Mouse (Mus musculus) ES-E14 (cell line): ENCODE measurements around the gene Kif1c. TPM values are rescaled to one million over a fixed set of nuclear protein-coding genes. Genes with fewer than 3 reads are reported as not detected.

Source experiments
- DNase-seq: peaks from one replicate; pipeline ENCODE4 v3.0.0-alpha.2; 2013; ENCODE audit warnings: low read depth, low spot score
- H3K27ac ChIP-seq: 2 replicates; pipeline ENCODE4 v1.5.1; 2012; ENCODE audit warnings: low read depth, mild to moderate bottlenecking, low read length, moderate library complexity, mixed read lengths; ENCODE audit not compliant: poor library complexity, insufficient read depth, severe bottlenecking
- H3K36me3 ChIP-seq: 2 replicates; pipeline ENCODE4 v1.6.1; 2012; ENCODE audit warnings: mild to moderate bottlenecking, low read length, moderate library complexity, mixed read lengths; ENCODE audit not compliant: control insufficient read depth, poor library complexity, insufficient read depth, severe bottlenecking
- H3K4me1 ChIP-seq, 2 experiments: fragments of 150-350 bp in 1 of 2; sonication (generic) in 1 of 2; 2 replicates each; pipeline ENCODE4 v1.6.1; 2012; ENCODE audit warnings: low read length in 2 of 2, mild to moderate bottlenecking in 1 of 2, mixed read lengths in 1 of 2; ENCODE audit not compliant: control insufficient read depth in 2 of 2, insufficient read depth in 2 of 2, poor library complexity in 1 of 2
- H3K4me3 ChIP-seq, 2 experiments: fragments of 150-350 bp in 1 of 2; sonication (generic) in 1 of 2; 2 replicates each; pipeline ENCODE4 v1.5.1; 2012; ENCODE audit warnings: low read length in 2 of 2, low read depth in 1 of 2, mild to moderate bottlenecking in 1 of 2, mixed read lengths in 1 of 2; ENCODE audit not compliant: insufficient read depth in 1 of 2, poor library complexity in 1 of 2, severe bottlenecking in 1 of 2
- H3K9ac ChIP-seq: 2 replicates; pipeline ENCODE4 v1.6.1; 2012; ENCODE audit warnings: low read depth, mild to moderate bottlenecking, low read length, mixed read lengths; ENCODE audit not compliant: poor library complexity, insufficient read depth, severe bottlenecking
- H3K9me3 ChIP-seq: fragments of 150-350 bp; sonication (generic); 2 replicates; pipeline ENCODE4 v1.6.1; 2012; ENCODE audit warnings: low read depth, mild to moderate bottlenecking, low read length; ENCODE audit not compliant: control insufficient read depth, insufficient read depth
- CHD2 ChIP-seq: IDR thresholded peaks from 2 replicates; pipeline ENCODE4 v1.6.1; 2014; ENCODE audit warnings: mild to moderate bottlenecking, low read depth, low read length, inconsistent platforms
- HCFC1 ChIP-seq: IDR thresholded peaks from 2 replicates; pipeline ENCODE4 v1.6.1; 2012; ENCODE audit warnings: low read length, inconsistent platforms, borderline replicate concordance; ENCODE audit not compliant: insufficient read depth
- MAFK ChIP-seq: IDR thresholded peaks from 2 replicates; pipeline ENCODE4 v1.6.1; 2014; ENCODE audit warnings: mild to moderate bottlenecking, low read depth, low read length, inconsistent platforms; ENCODE audit not compliant: insufficient read depth
- ZC3H11A ChIP-seq: IDR thresholded peaks from 2 replicates; pipeline ENCODE4 v1.6.1; 2012; ENCODE audit warnings: low read depth, mild to moderate bottlenecking, inconsistent platforms, low read length, borderline replicate concordance
- ZNF384 ChIP-seq: IDR thresholded peaks from 2 replicates; pipeline ENCODE4 v1.6.1; 2012; ENCODE audit warnings: low read depth, low read length, inconsistent platforms
- in situ Hi-C, 2 experiments: fragments of 600-800 bp; cut with MboI; formaldehyde crosslinking; loops; one replicate each; pipeline ENCODE4 v1.15.1; 2025; ENCODE audit warnings: low sequenced_read_pairs in 2 of 2, inconsistent platforms in 1 of 2; ENCODE audit not compliant: unreplicated experiment in 2 of 2
- total RNA-seq: library from RNA; depleted of rRNA; stranded (reverse); fragments of 300-350 nt; gene quantifications from 2 replicates; pipeline ENCODE4 v1.2.3, GENCODE M21; 2012

The Kif1c gene
- total RNA-seq, 1 experiment, result 29.2 TPM

DNA sequence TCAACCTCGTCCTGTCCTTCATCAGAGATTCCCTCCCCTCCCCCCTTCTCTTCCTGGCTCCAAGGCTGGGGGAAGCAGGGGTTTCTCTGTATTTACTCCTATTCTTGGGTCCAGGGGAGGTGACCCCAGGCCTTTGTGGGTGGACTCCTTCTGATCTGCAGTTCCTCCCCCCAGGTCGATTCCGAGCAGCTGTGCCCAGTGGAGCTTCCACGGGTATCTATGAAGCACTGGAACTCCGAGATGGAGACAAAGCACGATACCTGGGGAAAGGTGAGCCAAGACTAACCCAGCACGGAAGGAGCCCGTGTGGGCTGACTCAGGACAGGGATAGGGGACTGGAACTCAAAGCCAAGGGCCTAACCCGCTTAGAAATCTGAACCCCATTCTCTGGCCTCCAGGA is 42.4 kb upstream of the Kif1c start:
- peaks cover 8 to 25% of the 10 kb centered on the region in 2 experiments; a peak in 3 of 4 replicates for H3K4me1 ChIP-seq
- DNase-seq, result no peak
- H3K4me3 ChIP-seq, result no peak overlapping the region
- H3K36me3 ChIP-seq, result peaks cover 16% of the 10 kb centered on the region
- TF ChIP-seq ZNF384 (no peak), ZC3H11A (no peak), HCFC1 (no peak), CHD2 (no peak), MAFK (no peak)
- in situ Hi-C loops, result no loop called here
- no peaks in the 10 kb centered on the region for H3K9me3 ChIP-seq
- H3K27ac ChIP-seq, result no peak overlapping the region
- H3K9ac ChIP-seq, result no peak overlapping the region; the same call in 1 of the 2 replicates

DNA sequence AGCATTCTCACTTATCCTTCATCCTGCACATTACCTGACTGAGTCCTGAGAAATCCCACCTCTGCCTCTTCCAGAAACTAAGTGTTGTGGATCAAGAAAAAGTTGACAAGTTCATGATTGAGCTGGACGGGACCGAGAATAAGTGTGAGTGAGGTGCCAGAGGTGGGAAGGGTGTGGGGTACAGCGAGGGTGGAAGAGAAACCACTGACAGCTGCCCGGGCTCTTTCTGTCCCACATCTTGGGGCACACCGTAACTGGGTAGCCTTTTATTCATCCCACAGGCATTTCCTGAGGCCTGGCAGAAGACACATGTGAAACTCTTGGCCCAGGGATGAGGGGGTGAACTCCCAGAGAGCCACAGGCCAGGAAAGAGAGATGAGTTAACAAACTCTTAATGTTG is 41.8 kb upstream of the Kif1c start:
- Histone ChIP-seq H3K36me3 (peaks cover 14% of the 10 kb centered on the region), H3K27ac (no peak overlapping the region), H3K4me1 (peaks cover 8 to 25% of the 10 kb centered on the region in 2 experiments; a peak in 3 of 4 replicates), H3K9me3 (no peaks in the 10 kb centered on the region), H3K4me3 (no peak overlapping the region), H3K9ac (peak overlapping the region; percentile 27; the same call in 1 of the 2 replicates)
- DNase-seq, result no peak
- in situ Hi-C loops, result no loop called here
- TF ChIP-seq ZNF384 (no peak), CHD2 (no peak), MAFK (no peak), HCFC1 (no peak), ZC3H11A (no peak)

DNA sequence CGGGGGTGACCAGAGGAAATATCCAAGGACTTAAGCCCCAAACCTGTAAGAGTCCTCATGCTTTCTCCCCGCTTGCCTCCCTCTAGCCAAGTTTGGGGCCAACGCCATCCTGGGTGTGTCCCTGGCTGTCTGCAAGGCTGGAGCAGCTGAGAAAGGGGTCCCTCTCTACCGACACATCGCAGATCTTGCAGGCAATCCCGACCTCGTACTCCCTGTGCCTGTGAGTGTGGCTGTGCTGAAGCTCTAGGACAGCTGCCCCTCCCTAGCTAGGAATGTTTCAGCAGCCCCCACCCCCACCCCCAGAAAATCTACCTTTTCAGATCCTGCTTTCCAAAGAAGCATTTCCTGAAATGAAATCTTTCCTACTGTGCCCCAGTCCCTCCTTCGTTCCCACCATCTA is 41.4 kb upstream of the Kif1c start:
- no peak for DNase-seq
- TF ChIP-seq ZC3H11A, result no peak
- no peak for TF ChIP-seq HCFC1
- TF ChIP-seq CHD2, result no peak
- TF ChIP-seq ZNF384, result no peak
- TF ChIP-seq MAFK, result no peak
- in situ Hi-C loops, result no loop called here
- H3K36me3 ChIP-seq, result peaks cover 14% of the 10 kb centered on the region
- peaks cover 8 to 25% of the 10 kb centered on the region in 2 experiments; a peak in 3 of 4 replicates for H3K4me1 ChIP-seq
- H3K9ac ChIP-seq, result peak overlapping the region; percentile 27; the same call in 1 of the 2 replicates
- H3K9me3 ChIP-seq, result no peaks in the 10 kb centered on the region
- no peak overlapping the region for H3K4me3 ChIP-seq
- no peak overlapping the region for H3K27ac ChIP-seq

- H3K9ac ChIP-seq, result no peak overlapping the region
- peaks cover 8 to 25% of the 10 kb centered on the region in 2 experiments; a peak in 3 of 4 replicates for H3K4me1 ChIP-seq
- H3K36me3 ChIP-seq, result peaks cover 25% of the 10 kb centered on the region
- no peak for DNase-seq
- no peak for TF ChIP-seq MAFK
- no peak for TF ChIP-seq HCFC1
- no peak for TF ChIP-seq ZC3H11A
- no peak for TF ChIP-seq CHD2
- TF ChIP-seq ZNF384, result no peak
- in situ Hi-C loops, result no loop called here
- no peak overlapping the region for H3K4me3 ChIP-seq
- no peak overlapping the region for H3K27ac ChIP-seq
- H3K9me3 ChIP-seq, result no peaks in the 10 kb centered on the region
Measured at GRCm38 (mm10) chr11:70660571-70660970, 39.8 kb upstream of the Kif1c start.

GRCm38 (mm10) chr11:70663101-70663500 is 37.2 kb upstream of the Kif1c start:
- H3K9ac ChIP-seq, result no peak overlapping the region
- H3K4me3 ChIP-seq, result no peak overlapping the region
- no peak for DNase-seq
- TF ChIP-seq ZNF384 (no peak), ZC3H11A (no peak), HCFC1 (no peak), CHD2 (no peak), MAFK (no peak)
- H3K36me3 ChIP-seq, result peaks cover 35% of the 10 kb centered on the region
- no peaks in the 10 kb centered on the region for H3K9me3 ChIP-seq
- no peak overlapping the region; the same call in 1 of the 2 replicates for H3K27ac ChIP-seq
- in situ Hi-C loops, result no loop called here
- H3K4me1 ChIP-seq, result peaks cover 2 to 9% of the 10 kb centered on the region in 2 experiments
